Mouse (Mus musculus): ENCODE data around the gene Cyb5r3. TPM values are rescaled to one million over a fixed set of nuclear protein-coding genes. Genes with fewer than 3 reads are reported as not detected.

Gene Cyb5r3
- total RNA-seq (2021) = 206 and 217 TPM in 2 replicates
- long read RNA-seq, experiment 1, transcript Cyb5r3-203 (9 exons, 1,982 nt) = minor isoform, 10 of 557 reads
- long read RNA-seq, experiment 1, transcript Cyb5r3-201 (9 exons, 2,422 nt) = major isoform, 513 of 557 reads
- long read RNA-seq, experiment 1, partial matches to known transcripts = 30 of 557 reads
- long read RNA-seq, experiment 1, other reads (novel, unspliced or antisense) = 4 of 557 reads
- long read RNA-seq, experiment 2, transcript Cyb5r3-203 (9 exons, 1,982 nt) = minor isoform, 9 of 375 reads
- long read RNA-seq, experiment 2, transcript Cyb5r3-201 (9 exons, 2,422 nt) = major isoform, 331 of 375 reads
- long read RNA-seq, experiment 2, partial matches to known transcripts = 10 of 375 reads
- long read RNA-seq, experiment 2, other reads (novel, unspliced or antisense) = 25 of 375 reads

- DNase-seq = no peak
These were observed at the start of gene Cyb5r3 for GRCm38 (mm10) chr15:83172492-83173429. TSS of gene Cyb5r3 (minus strand) at chr15:83172592.

GRCm38 (mm10) chr15:83221721-83222120, 49.3 kb upstream of the Cyb5r3 start:
- no peak for DNase-seq

- DNase-seq = no peak
These were observed 48.1 kb upstream of the Cyb5r3 start for GRCm38 (mm10) chr15:83220368-83221013.

- DNase-seq = no peak
These were observed 43.2 kb upstream of the Cyb5r3 start for GRCm38 (mm10) chr15:83215322-83216216.

GRCm38 (mm10) chr15:83210229-83210628, 37.8 kb upstream of the Cyb5r3 start:
- peak; percentile 73 for DNase-seq

- no peak for DNase-seq
These were observed 37.3 kb upstream of the Cyb5r3 start for GRCm38 (mm10) chr15:83209719-83210118.

- DNase-seq = no peak
These were observed 36.8 kb upstream of the Cyb5r3 start for GRCm38 (mm10) chr15:83209092-83209695.

GRCm38 (mm10) chr15:83204731-83205451, 32.5 kb upstream of the Cyb5r3 start:
- DNase-seq = peak; percentile 76

- no peak for DNase-seq
These were observed 30.0 kb upstream of the Cyb5r3 start for GRCm38 (mm10) chr15:83202412-83202811.

GRCm38 (mm10) chr15:83193413-83193812, 21.0 kb upstream of the Cyb5r3 start:
- no peak for DNase-seq

GRCm38 (mm10) chr15:83182351-83182750, 10.0 kb upstream of the Cyb5r3 start:
- DNase-seq = no peak

GRCm38 (mm10) chr15:83181800-83182330, 9.5 kb upstream of the Cyb5r3 start:
- DNase-seq = no peak

- DNase-seq = no peak
These were observed 7.6 kb upstream of the Cyb5r3 start for GRCm38 (mm10) chr15:83180004-83180403.

GRCm38 (mm10) chr15:83176653-83177052, 4.3 kb upstream of the Cyb5r3 start:
- no peak for DNase-seq

GRCm38 (mm10) chr15:83173914-83174884, 1.8 kb upstream of the Cyb5r3 start:
- peak; percentile 56 for DNase-seq

- DNase-seq = peak; percentile 98
These were observed 495 bp downstream of the Cyb5r3 start for GRCm38 (mm10) chr15:83171712-83172481.

- DNase-seq = peak; percentile 79
These were observed 1.3 kb downstream of the Cyb5r3 start for GRCm38 (mm10) chr15:83170956-83171659.

All from adrenal gland, postnatal 14 days (tissue).